Mouse (Mus musculus) limb, embryonic 12.5 days (tissue): ENCODE results near the gene Psapl1. TPM values are rescaled to one million over a fixed set of nuclear protein-coding genes. Genes with fewer than 3 reads are reported as not detected.
A peak's percentile ranks its signal among the peaks of the same experiment; 100 is the strongest.
"Not testable (repeated sequence)": the region's sequence is repeated elsewhere in the genome, so short reads cannot be mapped to it uniquely, and the experiment has no call there.

ENCODE experiments used
- ATAC-seq: fragments of 200-750 bp; cut with Nextera tagmentation; 2 replicates; pipeline ENCODE4 v1.8.0; 2017; ENCODE audit warnings: low read depth, moderate TSS enrichment; ENCODE audit not compliant: insufficient number of reproducible peaks, insufficient read depth, low FRiP score, low TSS enrichment
- H3K27ac ChIP-seq: fragments of 300-500 bp; sonication (generic); 2 replicates; pipeline ENCODE4 v1.5.1; 2016; ENCODE audit warnings: mild to moderate bottlenecking, moderate library complexity
- H3K27me3 ChIP-seq: fragments of 300-500 bp; sonication (generic); 2 replicates; pipeline ENCODE4 v1.6.1; 2016; ENCODE audit warnings: mild to moderate bottlenecking, moderate library complexity
- H3K36me3 ChIP-seq: fragments of 300-500 bp; sonication (generic); 2 replicates; pipeline ENCODE4 v1.6.1; 2016; ENCODE audit warnings: mild to moderate bottlenecking, moderate library complexity
- H3K4me1 ChIP-seq: fragments of 300-500 bp; sonication (generic); replicated peaks from 2 replicates; pipeline ENCODE4 v1.6.1; 2016
- H3K4me2 ChIP-seq: fragments of 300-500 bp; sonication (generic); 2 replicates; pipeline ENCODE4 v1.6.1; 2016; ENCODE audit warnings: mild to moderate bottlenecking, moderate library complexity
- H3K4me3 ChIP-seq: fragments of 300-500 bp; sonication (generic); replicated peaks from 2 replicates; pipeline ENCODE4 v1.5.1; 2016; ENCODE audit warnings: mild to moderate bottlenecking
- H3K9ac ChIP-seq: fragments of 300-500 bp; sonication (generic); replicated peaks from 2 replicates; pipeline ENCODE4 v1.6.1; 2016; ENCODE audit warnings: mild to moderate bottlenecking, moderate library complexity
- H3K9me3 ChIP-seq: fragments of 300-500 bp; sonication (generic); 2 replicates; pipeline ENCODE4 v1.6.1; 2016; ENCODE audit warnings: mild to moderate bottlenecking, moderate library complexity
- WGBS: fragments of 180-500 bp; shearing (Covaris S2); methylation state at CpG from one replicate; pipeline ENCODE4 v1.1.7; 2016; 5-methylcytosine and 5-hydroxymethylcytosine counted together
- polyA plus RNA-seq: library from polyadenylated mRNA; unstranded; fragments of >200 nt; fragmentation: Nextera tagmentation; extraction: Ambion mirVana; gene quantifications from 2 replicates; pipeline ENCODE4 v1.2.1, GENCODE M21; 2016

Gene Psapl1
- polyA plus RNA-seq, 1 experiment from 2014 or later = not detected

- no peak overlapping the region for H3K4me3 ChIP-seq
- no peaks in the 10 kb centered on the region for H3K36me3 ChIP-seq
- no peak overlapping the region for H3K27ac ChIP-seq
- H3K27me3 ChIP-seq = no peaks in the 10 kb centered on the region
- H3K4me1 ChIP-seq = 0 out of 2 replicates have a peak, but pooled peaks cover 2% of the 10 kb centered on the region
- ATAC-seq = no peak
- peaks cover under 1% of the 10 kb centered on the region; the same call in 1 of the 2 replicates for H3K9me3 ChIP-seq
- WGBS = 82% methylated on average over 3 of the region's 3 CpGs
- H3K4me2 ChIP-seq = no peak overlapping the region
- H3K9ac ChIP-seq = no peak overlapping the region
Measured at GRCm38 (mm10) chr5:36208803-36209202, 5.0 kb downstream of the Psapl1 start.

- Histone ChIP-seq H3K9me3 (peaks cover 16% of the 10 kb centered on the region), H3K4me3 (no peak overlapping the region), H3K27ac (no peak overlapping the region), H3K4me2 (no peak overlapping the region), H3K9ac (no peak overlapping the region), H3K36me3 (no peaks in the 10 kb centered on the region), H3K27me3 (no peaks in the 10 kb centered on the region), H3K4me1 (0 out of 2 replicates have a peak, but pooled peaks cover 2% of the 10 kb centered on the region)
- 82% methylated on average over 10 of the region's 10 CpGs for WGBS
- ATAC-seq = no peak
Measured at GRCm38 (mm10) chr5:36213310-36213709, 9.5 kb downstream of the Psapl1 start.

- no peak overlapping the region for H3K9ac ChIP-seq
- peaks cover 6% of the 10 kb centered on the region; the same call in 1 of the 2 replicates for H3K9me3 ChIP-seq
- H3K4me3 ChIP-seq = no peak overlapping the region
- no peak for ATAC-seq
- 88% methylated on average over 4 of the region's 4 CpGs for WGBS
- H3K4me2 ChIP-seq = no peak overlapping the region
- H3K27ac ChIP-seq = no peak overlapping the region
- no peaks in the 10 kb centered on the region for H3K27me3 ChIP-seq
- 0 out of 2 replicates have a peak, but pooled peaks cover 7% of the 10 kb centered on the region for H3K4me1 ChIP-seq
- H3K36me3 ChIP-seq = no peaks in the 10 kb centered on the region
Measured at GRCm38 (mm10) chr5:36220105-36220504, 16.3 kb downstream of the Psapl1 start.

GRCm38 (mm10) chr5:36220626-36221025 is 16.8 kb downstream of the Psapl1 start:
- no peak overlapping the region for H3K4me3 ChIP-seq
- no peak overlapping the region for H3K27ac ChIP-seq
- H3K4me2 ChIP-seq = no peak overlapping the region
- 69% methylated on average over 6 of the region's 6 CpGs for WGBS
- no peaks in the 10 kb centered on the region for H3K36me3 ChIP-seq
- H3K9me3 ChIP-seq = peaks cover 6% of the 10 kb centered on the region; the same call in 1 of the 2 replicates
- H3K27me3 ChIP-seq = no peaks in the 10 kb centered on the region
- ATAC-seq = no peak
- no peak overlapping the region for H3K9ac ChIP-seq
- peaks cover 12% of the 10 kb centered on the region for H3K4me1 ChIP-seq

GRCm38 (mm10) chr5:36223787-36224186 is 20.0 kb downstream of the Psapl1 start:
- Histone ChIP-seq H3K9me3 (no peaks in the 10 kb centered on the region), H3K27me3 (no peaks in the 10 kb centered on the region), H3K4me3 (no peak overlapping the region), H3K9ac (0 out of 2 replicates have a peak overlapping the region, but pooled peaks have one; percentile 27), H3K36me3 (no peaks in the 10 kb centered on the region), H3K27ac (no peak overlapping the region), H3K4me2 (no peak overlapping the region), H3K4me1 (peaks cover 29% of the 10 kb centered on the region)
- ATAC-seq = no peak
- 61% methylated on average over 6 of the region's 6 CpGs for WGBS

GRCm38 (mm10) chr5:36225855-36226254 is 22.0 kb downstream of the Psapl1 start:
- Histone ChIP-seq H3K27ac (peak overlapping the region; percentile 88), H3K9me3 (no peaks in the 10 kb centered on the region), H3K9ac (no peak overlapping the region; the same call in 1 of the 2 replicates), H3K4me1 (peaks cover 38% of the 10 kb centered on the region), H3K36me3 (no peaks in the 10 kb centered on the region), H3K4me3 (no peak overlapping the region), H3K4me2 (no peak overlapping the region), H3K27me3 (no peaks in the 10 kb centered on the region)
- 66% methylated on average over 7 of the region's 7 CpGs for WGBS
- no peak for ATAC-seq

GRCm38 (mm10) chr5:36226296-36226695 is 22.5 kb downstream of the Psapl1 start:
- peaks cover 38% of the 10 kb centered on the region for H3K4me1 ChIP-seq
- ATAC-seq = no peak
- H3K4me2 ChIP-seq = no peak overlapping the region
- no peaks in the 10 kb centered on the region for H3K36me3 ChIP-seq
- no peaks in the 10 kb centered on the region for H3K9me3 ChIP-seq
- no peak overlapping the region for H3K4me3 ChIP-seq
- H3K27ac ChIP-seq = peak overlapping the region; percentile 88
- WGBS = 62% methylated on average over 11 of the region's 11 CpGs
- no peak overlapping the region; the same call in 1 of the 2 replicates for H3K9ac ChIP-seq
- H3K27me3 ChIP-seq = no peaks in the 10 kb centered on the region

GRCm38 (mm10) chr5:36228405-36229370 is 24.9 kb downstream of the Psapl1 start:
- peaks cover 38% of the 10 kb centered on the region for H3K4me1 ChIP-seq
- no peaks in the 10 kb centered on the region for H3K36me3 ChIP-seq
- no peaks in the 10 kb centered on the region for H3K27me3 ChIP-seq
- no peak overlapping the region for H3K9ac ChIP-seq
- ATAC-seq = no peak
- no peak overlapping the region for H3K4me3 ChIP-seq
- WGBS = 82% methylated on average over 23 of the region's 23 CpGs
- H3K4me2 ChIP-seq = no peak overlapping the region
- no peaks in the 10 kb centered on the region for H3K9me3 ChIP-seq
- H3K27ac ChIP-seq = no peak overlapping the region

GRCm38 (mm10) chr5:36230301-36230780 is 26.5 kb downstream of the Psapl1 start:
- Histone ChIP-seq H3K9ac (no peak overlapping the region), H3K4me1 (peaks cover 28% of the 10 kb centered on the region), H3K36me3 (no peaks in the 10 kb centered on the region), H3K27ac (no peak overlapping the region), H3K27me3 (no peaks in the 10 kb centered on the region), H3K9me3 (no peaks in the 10 kb centered on the region), H3K4me3 (no peak overlapping the region), H3K4me2 (no peak overlapping the region)
- 54% methylated on average over 9 of the region's 9 CpGs for WGBS
- no peak for ATAC-seq

- H3K4me2 ChIP-seq, H3K27ac ChIP-seq, H3K9me3 ChIP-seq, H3K36me3 ChIP-seq, H3K4me3 ChIP-seq, H3K9ac ChIP-seq, H3K27me3 ChIP-seq, ATAC-seq, H3K4me1 ChIP-seq: not testable (repeated sequence)
- WGBS = 96% methylated on average over 7 of the region's 10 CpGs
Measured at GRCm38 (mm10) chr5:36237526-36237925, 33.7 kb downstream of the Psapl1 start.

GRCm38 (mm10) chr5:36248022-36248421 is 44.2 kb downstream of the Psapl1 start:
- no peak overlapping the region for H3K9ac ChIP-seq
- peaks cover 11% of the 10 kb centered on the region; the same call in 1 of the 2 replicates for H3K4me1 ChIP-seq
- no peaks in the 10 kb centered on the region for H3K9me3 ChIP-seq
- no peak for ATAC-seq
- 80% methylated on average over 3 of the region's 3 CpGs for WGBS
- no peak overlapping the region for H3K4me2 ChIP-seq
- H3K27ac ChIP-seq = no peak overlapping the region
- no peaks in the 10 kb centered on the region for H3K27me3 ChIP-seq
- no peaks in the 10 kb centered on the region for H3K36me3 ChIP-seq
- H3K4me3 ChIP-seq = no peak overlapping the region
